Mouse (Mus musculus): Measurements from ENCODE around the gene Mcpt8. TPM values are rescaled to one million over a fixed set of nuclear protein-coding genes. Genes with fewer than 3 reads are reported as not detected.
A peak's percentile ranks its signal among the peaks of the same experiment; 100 is the strongest.
"Not testable (repeated sequence)": the region's sequence is repeated elsewhere in the genome, so short reads cannot be mapped to it uniquely, and the experiment has no call there.

Gene Mcpt8
- not detected in 2 replicates for polyA plus RNA-seq (2015; fragmentation: Nextera tagmentation; extraction: Ambion mirVana)

DNA sequence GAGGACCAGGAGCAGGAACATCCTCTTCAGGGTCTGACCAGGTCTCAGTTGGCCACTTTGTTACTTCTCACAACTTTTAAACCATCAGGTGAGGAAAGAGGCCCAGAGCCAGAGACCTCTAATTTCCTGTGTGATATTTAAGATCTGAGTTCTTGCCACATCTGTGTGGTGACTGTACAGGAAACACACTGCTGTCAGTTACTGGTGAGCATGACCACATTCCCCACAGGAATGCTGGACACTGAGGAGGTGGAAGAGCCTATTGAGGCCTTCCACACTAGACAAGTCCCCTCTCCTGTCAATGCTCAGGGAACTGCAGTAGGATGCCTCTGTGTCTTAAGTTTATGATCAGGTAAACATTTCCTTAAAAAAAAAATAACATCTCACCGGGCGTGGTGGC is at the start of gene Mcpt8:
Gene Mcpt8 (minus strand): TSS at position 107 of the 400 bp plus-strand sequence.
- H3K4me1 ChIP-seq (replicated peaks; ENCODE audit: control insufficient read depth, insufficient read depth, low read length) = no peaks in the 10 kb centered on the region
- no peaks in the 10 kb centered on the region for H3K9me3 ChIP-seq (ENCODE audit: control insufficient read depth)
- ATAC-seq = no peak
- H3K36me3 ChIP-seq (ENCODE audit: control insufficient read depth, insufficient read depth) = no peaks in the 10 kb centered on the region
- H3K4me2 ChIP-seq (replicated peaks; ENCODE audit: low read depth) = no peak within 1 kb of the TSS
- WGBS = 89% methylated on average over 2 of the region's 2 CpGs
- no peak for TF ChIP-seq CTCF (IDR thresholded peaks at IDR 0.05; ENCODE audit: low read depth)
- no peak within 1 kb of the TSS for H3K9ac ChIP-seq (ENCODE audit: low read depth, low read length)
- H3K27ac ChIP-seq (ENCODE audit: low read depth, low read length) = no peak within 1 kb of the TSS
- no peak within 1 kb of the TSS for H3K4me3 ChIP-seq (ENCODE audit: low read depth, low read length)
- no peaks in the 10 kb centered on the region for H3K27me3 ChIP-seq (replicated peaks; ENCODE audit: control insufficient read depth, insufficient read depth, low read length)

GRCm38 (mm10) chr14:56133675-56134074 is 48.6 kb upstream of the Mcpt8 start:
- not testable (repeated sequence) for H3K4me1 ChIP-seq (replicated peaks; ENCODE audit: control insufficient read depth, insufficient read depth, low read length); ATAC-seq; H3K36me3 ChIP-seq (ENCODE audit: control insufficient read depth, insufficient read depth); H3K27ac ChIP-seq (ENCODE audit: low read depth, low read length); H3K9me3 ChIP-seq (ENCODE audit: control insufficient read depth); H3K9ac ChIP-seq (ENCODE audit: low read depth, low read length); H3K27me3 ChIP-seq (replicated peaks; ENCODE audit: control insufficient read depth, insufficient read depth, low read length); H3K4me3 ChIP-seq (ENCODE audit: low read depth, low read length); H3K4me2 ChIP-seq (replicated peaks; ENCODE audit: low read depth)
- 62% methylated on average over 1 of the region's 1 CpGs for WGBS

- H3K4me1 ChIP-seq (replicated peaks; ENCODE audit: control insufficient read depth, insufficient read depth, low read length); H3K4me3 ChIP-seq (ENCODE audit: low read depth, low read length); H3K27me3 ChIP-seq (replicated peaks; ENCODE audit: control insufficient read depth, insufficient read depth, low read length); H3K36me3 ChIP-seq (ENCODE audit: control insufficient read depth, insufficient read depth); H3K4me2 ChIP-seq (replicated peaks; ENCODE audit: low read depth); H3K27ac ChIP-seq (ENCODE audit: low read depth, low read length); H3K9me3 ChIP-seq (ENCODE audit: control insufficient read depth); H3K9ac ChIP-seq (ENCODE audit: low read depth, low read length); ATAC-seq: not testable (repeated sequence)
- WGBS = 69% methylated on average over 2 of the region's 2 CpGs
Measured at GRCm38 (mm10) chr14:56132508-56132907, 47.4 kb upstream of the Mcpt8 start, which contains the start of gene Gzmd. Gene Gzmd (minus strand): TSS chr14:56132608.

DNA sequence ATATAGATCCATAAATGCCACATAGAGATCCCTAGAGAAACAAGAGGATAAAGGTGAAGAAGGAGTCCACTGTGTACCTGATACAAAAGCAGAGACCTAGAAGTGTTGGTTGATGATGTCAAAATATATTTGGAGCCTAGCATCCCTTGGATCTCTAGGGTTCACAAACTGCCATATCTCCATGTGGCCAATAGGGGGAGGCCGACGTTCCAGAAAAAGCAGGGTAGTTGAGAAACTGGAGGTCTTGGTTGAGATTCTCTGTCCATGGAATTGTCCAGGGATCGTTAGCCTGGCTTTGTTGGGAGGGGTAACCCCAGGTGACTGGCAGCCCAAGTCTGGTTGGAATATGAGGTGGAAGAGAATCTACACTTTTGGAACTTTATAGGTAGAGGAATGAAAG is 43.3 kb upstream of the Mcpt8 start:
- Histone ChIP-seq H3K36me3 (ENCODE audit: control insufficient read depth, insufficient read depth) (no peaks in the 10 kb centered on the region), H3K27ac (ENCODE audit: low read depth, low read length) (no peak overlapping the region), H3K4me3 (ENCODE audit: low read depth, low read length) (no peak overlapping the region), H3K27me3 (replicated peaks; ENCODE audit: control insufficient read depth, insufficient read depth, low read length) (no peaks in the 10 kb centered on the region), H3K9ac (ENCODE audit: low read depth, low read length) (no peak overlapping the region), H3K4me1 (replicated peaks; ENCODE audit: control insufficient read depth, insufficient read depth, low read length) (no peaks in the 10 kb centered on the region), H3K9me3 (ENCODE audit: control insufficient read depth) (no peaks in the 10 kb centered on the region), H3K4me2 (replicated peaks; ENCODE audit: low read depth) (no peak overlapping the region)
- no peak for ATAC-seq
- WGBS = 46% methylated on average over 3 of the region's 3 CpGs
- peak; percentile 41 for TF ChIP-seq CTCF (IDR thresholded peaks at IDR 0.05; ENCODE audit: low read depth)

- H3K36me3 ChIP-seq (ENCODE audit: control insufficient read depth, insufficient read depth) = no peaks in the 10 kb centered on the region
- H3K9ac ChIP-seq (ENCODE audit: low read depth, low read length) = no peak overlapping the region
- TF ChIP-seq CTCF (IDR thresholded peaks at IDR 0.05; ENCODE audit: low read depth) = no peak
- H3K4me3 ChIP-seq (ENCODE audit: low read depth, low read length) = no peak overlapping the region
- no peaks in the 10 kb centered on the region for H3K4me1 ChIP-seq (replicated peaks; ENCODE audit: control insufficient read depth, insufficient read depth, low read length)
- no peaks in the 10 kb centered on the region for H3K27me3 ChIP-seq (replicated peaks; ENCODE audit: control insufficient read depth, insufficient read depth, low read length)
- ATAC-seq = no peak
- WGBS = 77% methylated on average over 3 of the region's 3 CpGs
- no peak overlapping the region for H3K4me2 ChIP-seq (replicated peaks; ENCODE audit: low read depth)
- H3K27ac ChIP-seq (ENCODE audit: low read depth, low read length) = no peak overlapping the region
- H3K9me3 ChIP-seq (ENCODE audit: control insufficient read depth) = no peaks in the 10 kb centered on the region
Measured at GRCm38 (mm10) chr14:56123516-56123915, 38.4 kb upstream of the Mcpt8 start.

DNA sequence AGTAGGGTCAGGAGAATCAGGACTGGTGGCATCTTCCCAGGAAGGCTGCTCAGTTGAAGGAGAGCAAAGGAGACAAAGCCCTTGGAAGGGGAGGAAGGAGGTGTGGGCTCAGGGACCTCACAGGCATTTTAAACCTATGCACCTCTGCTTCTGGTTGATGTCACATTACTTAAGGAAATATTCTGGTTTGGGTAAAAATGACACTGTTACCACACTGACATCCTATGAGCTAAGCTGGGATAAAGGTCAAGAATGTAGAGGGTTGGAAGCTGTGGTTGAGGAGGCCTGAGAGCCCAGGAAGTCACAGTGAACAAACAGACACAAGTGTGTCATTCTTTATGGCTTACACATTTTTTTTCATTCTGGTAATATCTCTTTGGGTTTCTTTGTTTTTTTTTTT is 35.5 kb upstream of the Mcpt8 start, which contains the start of gene Gzme:
Gene Gzme (minus strand): TSS at position 101 of the 400 bp plus-strand sequence.
- H3K4me2 ChIP-seq (replicated peaks; ENCODE audit: low read depth) = no peak within 1 kb of the TSS
- H3K9me3 ChIP-seq (ENCODE audit: control insufficient read depth) = no peaks in the 10 kb centered on the region
- no peak within 1 kb of the TSS for H3K9ac ChIP-seq (ENCODE audit: low read depth, low read length)
- H3K27me3 ChIP-seq (replicated peaks; ENCODE audit: control insufficient read depth, insufficient read depth, low read length) = no peaks in the 10 kb centered on the region
- no peak within 1 kb of the TSS for H3K27ac ChIP-seq (ENCODE audit: low read depth, low read length)
- no peaks in the 10 kb centered on the region for H3K36me3 ChIP-seq (ENCODE audit: control insufficient read depth, insufficient read depth)
- H3K4me1 ChIP-seq (replicated peaks; ENCODE audit: control insufficient read depth, insufficient read depth, low read length) = no peaks in the 10 kb centered on the region
- no peak for ATAC-seq
- no peak within 1 kb of the TSS for H3K4me3 ChIP-seq (ENCODE audit: low read depth, low read length)
- TF ChIP-seq CTCF (IDR thresholded peaks at IDR 0.05; ENCODE audit: low read depth) = no peak

GRCm38 (mm10) chr14:56115531-56116310 is 30.6 kb upstream of the Mcpt8 start:
- not testable (repeated sequence) for H3K4me2 ChIP-seq (replicated peaks; ENCODE audit: low read depth); ATAC-seq; H3K27ac ChIP-seq (ENCODE audit: low read depth, low read length); H3K36me3 ChIP-seq (ENCODE audit: control insufficient read depth, insufficient read depth); H3K9me3 ChIP-seq (ENCODE audit: control insufficient read depth); H3K9ac ChIP-seq (ENCODE audit: low read depth, low read length); H3K27me3 ChIP-seq (replicated peaks; ENCODE audit: control insufficient read depth, insufficient read depth, low read length); H3K4me1 ChIP-seq (replicated peaks; ENCODE audit: control insufficient read depth, insufficient read depth, low read length); H3K4me3 ChIP-seq (ENCODE audit: low read depth, low read length)
- 91% methylated on average over 33 of the region's 33 CpGs for WGBS
